Mouse (Mus musculus) bone marrow macrophage, adult 2 months (primary cell): ENCODE measurements around the gene Ccdc170. TPM values are rescaled to one million over a fixed set of nuclear protein-coding genes. Genes with fewer than 3 reads are reported as not detected.

Experiments
- H3K27ac ChIP-seq: 2 replicates; pipeline ENCODE4 v1.5.1; 2012; ENCODE audit warnings: low read depth, low read length; ENCODE audit not compliant: insufficient read depth
- H3K4me1 ChIP-seq: 2 replicates; pipeline ENCODE4 v1.6.1; 2012; ENCODE audit warnings: low read length; ENCODE audit not compliant: control insufficient read depth, insufficient read depth
- H3K4me3 ChIP-seq: 2 replicates; pipeline ENCODE4 v1.5.1; 2012; ENCODE audit warnings: mild to moderate bottlenecking, low read length, moderate library complexity; ENCODE audit not compliant: insufficient read depth
- CTCF ChIP-seq: IDR thresholded peaks from 2 replicates; pipeline ENCODE4 v1.5.1; 2012; ENCODE audit warnings: low read depth, mild to moderate bottlenecking, low read length, moderate library complexity
- POLR2A ChIP-seq: IDR thresholded peaks from 2 replicates; pipeline ENCODE4 v1.6.1; 2012; ENCODE audit warnings: mild to moderate bottlenecking, low read depth, low read length, borderline replicate concordance
- polyA plus RNA-seq: library from polyadenylated mRNA; stranded (reverse); fragments of >200 nt; gene quantifications from 2 replicates; pipeline ENCODE4 v1.2.4, GENCODE M21; 2012; ENCODE audit not compliant: missing spikeins, insufficient read depth, insufficient read length

Ccdc170 gene
- polyA plus RNA-seq, 1 experiment = not detected

- Histone ChIP-seq H3K27ac (no peak overlapping the region), H3K4me1 (peaks cover 2% of the 10 kb centered on the region; the same call in 1 of the 2 replicates), H3K4me3 (no peak overlapping the region)
- TF ChIP-seq CTCF = no peak
- no peak for TF ChIP-seq POLR2A
Measured at GRCm38 (mm10) chr10:4519645-4520044, 37.3 kb downstream of the Ccdc170 start.

- TF ChIP-seq CTCF = no peak
- TF ChIP-seq POLR2A = no peak
- H3K4me1 ChIP-seq = peaks cover 2% of the 10 kb centered on the region; the same call in 1 of the 2 replicates
- H3K27ac ChIP-seq = no peak overlapping the region
- H3K4me3 ChIP-seq = no peak overlapping the region
Measured at GRCm38 (mm10) chr10:4520394-4521102, 38.2 kb downstream of the Ccdc170 start.

GRCm38 (mm10) chr10:4522116-4522515 lies 39.8 kb downstream of the Ccdc170 start:
- Histone ChIP-seq H3K27ac (no peak overlapping the region), H3K4me1 (peaks cover 2% of the 10 kb centered on the region; the same call in 1 of the 2 replicates), H3K4me3 (no peak overlapping the region)
- TF ChIP-seq POLR2A (no peak), CTCF (no peak)

DNA sequence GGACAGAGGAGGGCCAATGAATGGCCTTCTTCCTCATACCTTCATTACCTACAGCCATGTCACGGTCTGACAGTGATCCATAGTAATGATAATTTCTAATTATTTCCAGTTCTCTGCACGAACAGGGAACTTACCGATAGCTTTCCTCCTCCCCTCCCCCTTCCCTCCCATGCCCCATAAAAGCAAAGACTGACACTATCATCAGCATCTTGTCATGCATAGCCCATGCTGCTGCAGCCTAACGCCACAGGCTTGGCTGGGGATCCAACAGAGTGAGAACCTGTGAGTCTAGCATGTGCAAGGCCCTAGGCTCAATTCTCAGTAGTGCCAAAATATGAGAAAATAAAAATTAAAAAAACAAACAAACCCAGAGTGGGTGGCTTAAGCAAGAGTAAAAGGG lies 40.8 kb downstream of the Ccdc170 start:
- Histone ChIP-seq H3K4me1 (peaks cover 2% of the 10 kb centered on the region; the same call in 1 of the 2 replicates), H3K27ac (no peak overlapping the region), H3K4me3 (no peak overlapping the region)
- no peak for TF ChIP-seq POLR2A
- TF ChIP-seq CTCF = no peak

- Histone ChIP-seq H3K27ac (no peak overlapping the region), H3K4me1 (peaks cover 2% of the 10 kb centered on the region; the same call in 1 of the 2 replicates), H3K4me3 (no peak overlapping the region)
- TF ChIP-seq CTCF = no peak
- no peak for TF ChIP-seq POLR2A
Measured at GRCm38 (mm10) chr10:4528043-4528442, 45.7 kb downstream of the Ccdc170 start.

- Histone ChIP-seq H3K4me3 (no peak overlapping the region), H3K27ac (no peak overlapping the region), H3K4me1 (no peaks in the 10 kb centered on the region)
- TF ChIP-seq POLR2A (no peak), CTCF (no peak)
Measured at GRCm38 (mm10) chr10:4530638-4531235, 48.4 kb downstream of the Ccdc170 start.

- Histone ChIP-seq H3K27ac (no peak overlapping the region), H3K4me1 (no peaks in the 10 kb centered on the region), H3K4me3 (no peak overlapping the region)
- TF ChIP-seq POLR2A (no peak), CTCF (no peak)
Measured at GRCm38 (mm10) chr10:4531933-4532332, 49.6 kb downstream of the Ccdc170 start.

DNA sequence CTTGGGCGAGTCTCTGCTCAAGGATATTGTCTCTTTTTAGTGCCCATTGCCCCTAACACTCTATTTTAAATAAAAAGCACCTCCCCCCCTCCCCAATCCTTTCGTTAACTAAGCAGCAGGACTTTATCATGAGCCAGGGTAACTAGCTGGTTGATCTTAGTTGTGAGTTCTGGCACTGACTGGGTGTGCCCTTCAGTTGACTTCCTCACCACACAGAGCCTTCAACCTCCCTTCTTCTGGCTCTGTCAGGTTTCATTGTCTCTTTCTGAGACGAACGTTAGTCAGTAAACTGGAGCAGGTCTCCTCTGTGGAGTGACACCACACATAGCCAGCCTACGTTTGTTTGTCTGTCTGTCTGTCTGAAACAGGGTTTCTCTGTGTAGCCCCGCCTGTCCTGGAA lies 50.4 kb downstream of the Ccdc170 start:
- TF ChIP-seq CTCF (no peak), POLR2A (no peak)
- Histone ChIP-seq H3K27ac (no peak overlapping the region), H3K4me1 (no peaks in the 10 kb centered on the region), H3K4me3 (no peak overlapping the region)

DNA sequence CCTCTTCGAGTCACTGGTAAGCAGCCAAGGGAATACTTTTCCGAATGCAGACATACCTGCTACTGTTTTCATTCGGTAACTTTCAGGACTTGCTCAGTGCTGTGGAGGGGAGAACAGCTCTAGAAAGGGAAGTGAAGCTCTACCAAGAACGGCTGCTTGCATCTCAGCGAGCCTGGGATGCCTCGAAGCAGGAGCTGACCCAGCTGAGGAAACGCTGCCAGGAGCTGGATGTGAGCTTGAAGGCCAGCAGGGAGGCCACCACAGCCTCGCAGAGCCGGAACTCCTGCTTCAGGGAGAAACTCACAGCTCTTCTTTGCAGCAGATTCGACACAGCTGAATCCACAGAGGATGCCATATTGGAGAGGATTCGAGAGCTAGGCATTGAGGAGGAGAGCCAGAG lies 51.6 kb downstream of the Ccdc170 start:
- no peak for TF ChIP-seq POLR2A
- TF ChIP-seq CTCF = no peak
- no peak overlapping the region for H3K27ac ChIP-seq
- H3K4me3 ChIP-seq = no peak overlapping the region
- no peaks in the 10 kb centered on the region for H3K4me1 ChIP-seq

DNA sequence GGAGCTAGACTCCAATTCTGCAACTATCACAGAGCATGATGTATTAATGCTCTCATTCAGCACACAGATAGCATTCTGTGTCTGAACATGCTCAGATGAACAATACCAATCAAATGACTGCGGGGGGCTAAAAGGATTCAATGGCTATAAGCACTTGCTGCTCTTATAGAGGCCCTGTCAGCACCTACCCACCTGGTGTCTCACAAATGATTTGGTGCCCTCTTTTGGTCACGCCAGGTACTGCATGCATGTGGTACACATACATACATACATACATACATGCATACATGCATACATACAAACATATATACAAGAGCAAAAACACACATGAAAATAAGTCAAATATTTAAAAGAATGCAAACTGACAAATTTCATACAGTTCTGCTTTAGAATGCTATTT lies 63.2 kb downstream of the Ccdc170 start:
- Histone ChIP-seq H3K27ac (no peak overlapping the region), H3K4me1 (no peaks in the 10 kb centered on the region), H3K4me3 (no peak overlapping the region)
- no peak for TF ChIP-seq POLR2A
- no peak for TF ChIP-seq CTCF
